Mouse (Mus musculus): ENCODE measurements around the gene Bcan.

DNA sequence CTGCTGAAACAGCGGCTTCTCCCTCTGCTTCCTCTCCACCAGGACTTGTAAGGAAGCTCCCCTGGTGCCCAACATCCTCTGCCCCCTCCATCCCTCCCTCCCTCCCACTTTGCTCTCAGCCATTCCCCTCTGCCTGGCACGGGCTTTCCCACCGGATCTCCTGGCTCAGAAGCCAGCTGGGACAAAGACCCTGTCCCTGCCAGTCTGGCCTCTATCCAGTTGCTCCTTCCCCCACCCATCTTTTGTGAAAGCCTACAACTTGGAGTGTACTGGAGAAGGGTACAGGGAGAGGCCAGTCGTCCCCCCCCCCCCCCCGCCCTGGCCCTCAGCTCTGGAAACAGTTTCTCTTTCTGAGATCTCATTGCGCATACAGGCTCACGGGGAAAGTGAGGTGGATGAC, 1.3 kb downstream of the Bcan start:
- TF ChIP-seq CTCF (IDR thresholded peaks at IDR 0.05; ENCODE audit: low read depth) (no peak), EP300 (IDR thresholded peaks at IDR 0.05; ENCODE audit: low read depth) (no peak)

Data from liver, postnatal 0 days (tissue).